8 mouse cellular contexts compared by ENCODE assay signal in the genomic region with DNA sequence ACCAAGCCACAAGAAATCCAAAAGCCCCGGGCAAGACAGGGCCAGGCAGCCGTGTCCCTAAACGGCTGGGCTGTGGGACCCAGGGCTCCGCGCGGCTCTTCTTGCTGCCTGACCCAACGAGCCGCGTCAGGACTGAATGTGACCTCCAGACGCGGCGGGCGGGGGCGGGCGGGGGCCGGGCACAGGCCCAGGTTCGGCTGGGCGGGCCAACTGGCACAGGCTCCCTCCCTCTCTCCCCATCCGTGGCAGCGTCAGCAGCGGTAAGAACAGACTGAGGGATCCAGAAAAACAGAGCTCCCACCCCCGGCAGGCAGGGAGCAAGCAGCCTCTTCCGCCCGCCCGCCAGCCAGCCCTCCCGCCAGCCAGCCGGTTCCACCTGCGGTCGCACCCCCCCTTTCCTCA. TPM values are rescaled to one million over a fixed set of nuclear protein-coding genes. Genes with fewer than 3 reads are reported as not detected.
DNase-seq lines count a peak whose midpoint lies in the region; ATAC-seq and TF ChIP-seq lines count a peak whose summit lies in the region.

No protein-coding gene starts in this region.

- H3K36me3 ChIP-seq in intestine, embryonic 15.5 days, result peaks cover 9% of the 10 kb centered on the region; the same call in 1 of the 2 replicates

- TF ChIP-seq POLR2A in cortical plate, adult 2 months (IDR thresholded peaks at IDR 0.05; ENCODE audit: extremely low read depth, insufficient read depth, low read length), result no peak

- ATAC-seq in intestine, embryonic 15.5 days, result peak; percentile 40

- H3K4me1 ChIP-seq in cortical plate, adult 2 months (ENCODE audit: control insufficient read depth, insufficient read depth, low read length), result peaks cover 11% of the 10 kb centered on the region
- H3K4me1 ChIP-seq in intestine, embryonic 15.5 days (replicated peaks), result peaks cover 50% of the 10 kb centered on the region

- no peaks in the 10 kb centered on the region for H3K9me3 ChIP-seq in intestine, embryonic 15.5 days

- peak overlapping the region; percentile 65 for H3K27ac ChIP-seq in cortical plate, adult 2 months (ENCODE audit: insufficient read depth, low read length)
- peak overlapping the region; percentile 84 for H3K27ac ChIP-seq in intestine, embryonic 15.5 days

- peak overlapping the region; percentile 54 for H3K4me2 ChIP-seq in intestine, embryonic 15.5 days (replicated peaks)

- intact Hi-C loops in left cerebral cortex, postnatal 10 days (cut with DNase I), result loop anchor here (10.0 kb wide), 1 partner anchor 207 kb away; no protein-coding TSS in a partner anchor

- TF ChIP-seq CTCF in cortical plate, adult 2 months (IDR thresholded peaks at IDR 0.05; ENCODE audit: extremely low read depth, insufficient read depth, low read length), result no peak

- peak overlapping the region; percentile 48 for H3K4me3 ChIP-seq in cortical plate, adult 2 months (ENCODE audit: insufficient read depth, low read length)
- peak overlapping the region; percentile 20 for H3K4me3 ChIP-seq in intestine, embryonic 15.5 days (replicated peaks)

- 8% methylated on average over 29 of the region's 29 CpGs for WGBS in intestine, embryonic 15.5 days

- no peaks in the 10 kb centered on the region for H3K27me3 ChIP-seq in intestine, embryonic 15.5 days (replicated peaks)

- DNase-seq in adrenal gland, postnatal 14 days, result peak; percentile 91
- DNase-seq in gastrocnemius, postnatal 4 days (ENCODE audit: low spot score in 2 of 2), result peak; percentile 73 to 76
- DNase-seq in left cerebral cortex, postnatal 10 days (ENCODE audit: extremely low spot score in 1 of 2, low spot score in 2 of 2), result peak; percentile 44 to 82
- DNase-seq in lung, postnatal 4 days, result peak; percentile 77 to 88
- DNase-seq in right cerebral cortex, postnatal 14 days, result peak; percentile 70
- DNase-seq in MN1 (ENCODE audit: low spot score), result no peak

- peak overlapping the region; percentile 23 for H3K9ac ChIP-seq in intestine, embryonic 15.5 days

RNA-seq across cellular contexts. Expression of gene Rflna, which starts 55.2 kb away (rescaled TPM):
- 3.7 and 5.3 TPM in 2 replicates for total RNA-seq in adrenal gland, postnatal 14 days (2021)
- 0.70 and 0.71 TPM in 2 replicates for polyA plus RNA-seq in cortical plate, adult 2 months (2012; rRNA removed)
- total RNA-seq in gastrocnemius, postnatal 4 days (2021), result 1 to 10 TPM; 2.0 to 2.3 TPM
- polyA plus RNA-seq in intestine, embryonic 15.5 days (2015; fragmentation: Nextera tagmentation; extraction: Ambion mirVana), result 2.0 and 2.2 TPM in 2 replicates
- 1 to 10 TPM; 1.4 to 1.5 TPM for total RNA-seq in left cerebral cortex, postnatal 10 days (2021)
